Mouse (Mus musculus) neural tube, embryonic 12.5 days (tissue): ENCODE results near the gene Slc35e4. TPM values are rescaled to one million over a fixed set of nuclear protein-coding genes. Genes with fewer than 3 reads are reported as not detected.

Source experiments
- ATAC-seq: fragments of 200-750 bp; cut with Nextera tagmentation; 2 replicates; pipeline ENCODE4 v1.8.0; 2017; ENCODE audit warnings: low read depth, mild to moderate bottlenecking, moderate TSS enrichment, moderate library complexity; ENCODE audit not compliant: low FRiP score
- H3K27ac ChIP-seq: fragments of 300-500 bp; sonication (generic); 2 replicates; pipeline ENCODE4 v1.5.1; 2016
- H3K27me3 ChIP-seq: fragments of 300-500 bp; sonication (generic); replicated peaks from 2 replicates; pipeline ENCODE4 v1.6.1; 2016; ENCODE audit warnings: mild to moderate bottlenecking
- H3K36me3 ChIP-seq: fragments of 300-500 bp; sonication (generic); 2 replicates; pipeline ENCODE4 v1.6.1; 2016; ENCODE audit warnings: mild to moderate bottlenecking
- H3K4me1 ChIP-seq: fragments of 300-500 bp; sonication (generic); 2 replicates; pipeline ENCODE4 v1.6.1; 2016
- H3K4me2 ChIP-seq: fragments of 300-500 bp; sonication (generic); replicated peaks from 2 replicates; pipeline ENCODE4 v1.6.1; 2016; ENCODE audit warnings: mild to moderate bottlenecking
- H3K4me3 ChIP-seq: fragments of 300-500 bp; sonication (generic); 2 replicates; pipeline ENCODE4 v1.5.1; 2016
- H3K9ac ChIP-seq: fragments of 300-500 bp; sonication (generic); 2 replicates; pipeline ENCODE4 v1.6.1; 2016; ENCODE audit warnings: mild to moderate bottlenecking
- H3K9me3 ChIP-seq: fragments of 300-500 bp; sonication (generic); 2 replicates; pipeline ENCODE4 v1.6.1; 2016; ENCODE audit warnings: mild to moderate bottlenecking
- WGBS: fragments of 180-500 bp; shearing (Covaris S2); methylation state at CpG from one replicate; pipeline ENCODE4 v1.1.7; 2016; 5-methylcytosine and 5-hydroxymethylcytosine counted together
- polyA plus RNA-seq: library from polyadenylated mRNA; unstranded; fragments of >200 nt; fragmentation: Nextera tagmentation; extraction: Ambion mirVana; gene quantifications from 2 replicates; pipeline ENCODE4 v1.2.1, GENCODE M21; 2016

The Slc35e4 gene
- polyA plus RNA-seq, 1 experiment from 2014 or later, result 9.1 TPM

GRCm38 (mm10) chr11:3894406-3895281 is 19.8 kb downstream of the Slc35e4 start, which contains the start of the genes 4921536K21Rik and Dusp18:
TSS of gene 4921536K21Rik (minus strand) at chr11:3895098.
TSS of gene Dusp18 (plus strand) at chr11:3895240.
- WGBS, result 2% methylated on average over 46 of the region's 46 CpGs
- Histone ChIP-seq H3K27me3 (no peaks in the 10 kb centered on the region), H3K4me3 (peak within 1 kb of the TSS; percentile 44), H3K9me3 (no peaks in the 10 kb centered on the region), H3K4me1 (peaks cover 4% of the 10 kb centered on the region; the same call in 1 of the 2 replicates), H3K27ac (peak within 1 kb of the TSS; percentile 50; the same call in 1 of the 2 replicates), H3K36me3 (peaks cover 21% of the 10 kb centered on the region), H3K9ac (peak within 1 kb of the TSS; percentile 59), H3K4me2 (peak within 1 kb of the TSS; percentile 73)
- ATAC-seq, result peak; percentile 99

GRCm38 (mm10) chr11:3893970-3894369 is 20.5 kb downstream of the Slc35e4 start:
- no peak overlapping the region for H3K4me3 ChIP-seq
- no peak for ATAC-seq
- H3K9ac ChIP-seq, result no peak overlapping the region
- peaks cover 21% of the 10 kb centered on the region for H3K36me3 ChIP-seq
- WGBS, result 87% methylated on average over 6 of the region's 6 CpGs
- peak overlapping the region; percentile 73 for H3K4me2 ChIP-seq
- no peak overlapping the region for H3K27ac ChIP-seq
- H3K4me1 ChIP-seq, result peaks cover 4% of the 10 kb centered on the region; the same call in 1 of the 2 replicates
- no peaks in the 10 kb centered on the region for H3K27me3 ChIP-seq
- H3K9me3 ChIP-seq, result no peaks in the 10 kb centered on the region

- no peak overlapping the region for H3K27ac ChIP-seq
- H3K27me3 ChIP-seq, result no peaks in the 10 kb centered on the region
- no peak for ATAC-seq
- H3K4me3 ChIP-seq, result no peak overlapping the region
- H3K36me3 ChIP-seq, result no peaks in the 10 kb centered on the region
- H3K9ac ChIP-seq, result no peak overlapping the region
- 73% methylated on average over 5 of the region's 5 CpGs for WGBS
- peaks cover 8% of the 10 kb centered on the region for H3K4me1 ChIP-seq
- H3K4me2 ChIP-seq, result no peak overlapping the region
- H3K9me3 ChIP-seq, result no peaks in the 10 kb centered on the region
Measured at GRCm38 (mm10) chr11:3887331-3887730, 27.1 kb downstream of the Slc35e4 start.

- Histone ChIP-seq H3K9me3 (no peaks in the 10 kb centered on the region), H3K9ac (no peak overlapping the region), H3K27me3 (no peaks in the 10 kb centered on the region), H3K4me2 (no peak overlapping the region), H3K27ac (no peak overlapping the region), H3K36me3 (no peaks in the 10 kb centered on the region), H3K4me3 (no peak overlapping the region), H3K4me1 (peaks cover 8% of the 10 kb centered on the region)
- no peak for ATAC-seq
- WGBS, result 87% methylated on average over 3 of the region's 3 CpGs
Measured at GRCm38 (mm10) chr11:3883711-3884110, 30.8 kb downstream of the Slc35e4 start.

- Histone ChIP-seq H3K27ac (no peak overlapping the region), H3K4me2 (no peak overlapping the region), H3K4me3 (no peak overlapping the region), H3K9me3 (no peaks in the 10 kb centered on the region), H3K4me1 (peaks cover 5% of the 10 kb centered on the region; the same call in 1 of the 2 replicates), H3K27me3 (no peaks in the 10 kb centered on the region), H3K36me3 (no peaks in the 10 kb centered on the region), H3K9ac (no peak overlapping the region)
- ATAC-seq, result 0 out of 2 replicates have a peak, but pooled peaks have one; percentile 48
- 37% methylated on average over 2 of the region's 2 CpGs for whole genome bisulfite sequencing
Measured at GRCm38 (mm10) chr11:3879836-3880235, 34.6 kb downstream of the Slc35e4 start.

GRCm38 (mm10) chr11:3878660-3879059 is 35.8 kb downstream of the Slc35e4 start:
- 78% methylated on average over 7 of the region's 7 CpGs for WGBS
- no peak overlapping the region for H3K4me3 ChIP-seq

GRCm38 (mm10) chr11:3876419-3876818 is 38.0 kb downstream of the Slc35e4 start:
- WGBS, result 83% methylated on average over 6 of the region's 6 CpGs
- Histone ChIP-seq H3K9me3 (no peaks in the 10 kb centered on the region), H3K9ac (no peak overlapping the region), H3K4me2 (no peak overlapping the region), H3K27ac (no peak overlapping the region), H3K4me3 (no peak overlapping the region), H3K27me3 (no peaks in the 10 kb centered on the region), H3K4me1 (no peaks in the 10 kb centered on the region), H3K36me3 (no peaks in the 10 kb centered on the region)
- no peak for ATAC-seq

More at GRCm38 (mm10) chr11:3878660-3879059, 35.8 kb downstream of the Slc35e4 start:
- Histone ChIP-seq H3K9me3 (no peaks in the 10 kb centered on the region), H3K9ac (no peak overlapping the region), H3K27ac (no peak overlapping the region), H3K27me3 (no peaks in the 10 kb centered on the region), H3K4me2 (no peak overlapping the region), H3K36me3 (no peaks in the 10 kb centered on the region), H3K4me1 (no peaks in the 10 kb centered on the region)
- ATAC-seq, result no peak

- peak overlapping the region; percentile 76 for H3K4me2 ChIP-seq
- no peaks in the 10 kb centered on the region for H3K36me3 ChIP-seq
- peak; percentile 38 for ATAC-seq
- 0 out of 2 replicates have a peak, but pooled peaks cover 4% of the 10 kb centered on the region for H3K4me1 ChIP-seq
- no peak overlapping the region for H3K27ac ChIP-seq
- WGBS, result 38% methylated on average over 6 of the region's 6 CpGs
- H3K9me3 ChIP-seq, result no peaks in the 10 kb centered on the region
- no peak overlapping the region for H3K9ac ChIP-seq
- peaks cover 5% of the 10 kb centered on the region; the same call in 1 of the 2 replicates for H3K27me3 ChIP-seq
- peak overlapping the region; percentile 42 for H3K4me3 ChIP-seq
Measured at GRCm38 (mm10) chr11:3864343-3864742, 50.1 kb downstream of the Slc35e4 start.

GRCm38 (mm10) chr11:3863454-3864112 is 50.9 kb downstream of the Slc35e4 start, which contains the start of gene Osbp2:
TSS of gene Osbp2 (minus strand) at chr11:3863903.
- H3K4me2 ChIP-seq, result peak within 1 kb of the TSS; percentile 76
- peak within 1 kb of the TSS; percentile 57 for H3K9ac ChIP-seq
- H3K27ac ChIP-seq, result no peak within 1 kb of the TSS
- 0 out of 2 replicates have a peak, but pooled peaks cover 4% of the 10 kb centered on the region for H3K4me1 ChIP-seq
- WGBS, result 4% methylated on average over 53 of the region's 58 CpGs
- H3K36me3 ChIP-seq, result no peaks in the 10 kb centered on the region
- peaks cover 5% of the 10 kb centered on the region; the same call in 1 of the 2 replicates for H3K27me3 ChIP-seq
- peak within 1 kb of the TSS; percentile 42 for H3K4me3 ChIP-seq
- peak; percentile 92 for ATAC-seq
- no peaks in the 10 kb centered on the region for H3K9me3 ChIP-seq

GRCm38 (mm10) chr11:3862661-3863453 is 51.6 kb downstream of the Slc35e4 start:
- peaks cover 5% of the 10 kb centered on the region; the same call in 1 of the 2 replicates for H3K27me3 ChIP-seq
- ATAC-seq, result 0 out of 2 replicates have a peak, but pooled peaks have one; percentile 4

GRCm38 (mm10) chr11:3860361-3860760 is 54.1 kb downstream of the Slc35e4 start:
- no peak overlapping the region for H3K4me2 ChIP-seq
- no peak overlapping the region for H3K4me3 ChIP-seq
- ATAC-seq, result no peak
- WGBS, result 80% methylated on average over 4 of the region's 4 CpGs
- H3K9me3 ChIP-seq, result no peaks in the 10 kb centered on the region
- no peaks in the 10 kb centered on the region for H3K36me3 ChIP-seq
- peaks cover 5% of the 10 kb centered on the region; the same call in 1 of the 2 replicates for H3K27me3 ChIP-seq
- 0 out of 2 replicates have a peak, but pooled peaks cover 4% of the 10 kb centered on the region for H3K4me1 ChIP-seq
- H3K9ac ChIP-seq, result no peak overlapping the region
- H3K27ac ChIP-seq, result no peak overlapping the region

More at GRCm38 (mm10) chr11:3862661-3863453, 51.6 kb downstream of the Slc35e4 start:
- no peaks in the 10 kb centered on the region for H3K36me3 ChIP-seq
- H3K4me2 ChIP-seq, result peak overlapping the region; percentile 76
- peak overlapping the region; percentile 42; the same call in 1 of the 2 replicates for H3K4me3 ChIP-seq
- H3K9me3 ChIP-seq, result no peaks in the 10 kb centered on the region
- H3K4me1 ChIP-seq, result 0 out of 2 replicates have a peak, but pooled peaks cover 4% of the 10 kb centered on the region
- no peak overlapping the region for H3K27ac ChIP-seq
- WGBS, result 74% methylated on average over 19 of the region's 19 CpGs
- peak overlapping the region; percentile 57; the same call in 1 of the 2 replicates for H3K9ac ChIP-seq
